Mouse (Mus musculus) cortical plate, adult 2 months (tissue): Measurements from ENCODE around the gene Sgsm1. TPM values are rescaled to one million over a fixed set of nuclear protein-coding genes. Genes with fewer than 3 reads are reported as not detected.
A peak's percentile ranks its signal among the peaks of the same experiment; 100 is the strongest.

Source experiments
- H3K27ac ChIP-seq: fragments of 200-500 bp; 2 replicates; pipeline ENCODE4 v1.5.1; 2012; ENCODE audit warnings: low read length, control low read depth, inconsistent platforms; ENCODE audit not compliant: insufficient read depth
- H3K4me1 ChIP-seq: fragments of 200-500 bp; 2 replicates; pipeline ENCODE4 v1.6.1; 2011; ENCODE audit warnings: low read length; ENCODE audit not compliant: control insufficient read depth, insufficient read depth
- H3K4me3 ChIP-seq: fragments of 200-500 bp; 2 replicates; pipeline ENCODE4 v1.5.1; 2011; ENCODE audit warnings: mild to moderate bottlenecking, low read length, control low read depth; ENCODE audit not compliant: insufficient read depth
- CTCF ChIP-seq: fragments of 200-500 bp; IDR thresholded peaks from 2 replicates; pipeline ENCODE4 v1.5.1; 2011; ENCODE audit warnings: mild to moderate bottlenecking, control low read depth, low read length; ENCODE audit not compliant: insufficient read depth; ENCODE audit errors: extremely low read depth
- POLR2A ChIP-seq: fragments of 200-500 bp; IDR thresholded peaks from 2 replicates; pipeline ENCODE4 v1.6.1; 2011; ENCODE audit warnings: mild to moderate bottlenecking, low read length, control low read depth; ENCODE audit not compliant: insufficient read depth; ENCODE audit errors: extremely low read depth
- polyA plus RNA-seq: library from polyadenylated mRNA; depleted of rRNA; stranded (reverse); fragments of >200 nt; gene quantifications from 2 replicates; pipeline ENCODE4 v1.2.3, GENCODE M21; 2012

Gene Sgsm1
- polyA plus RNA-seq, 1 experiment, result 58.1 TPM

DNA sequence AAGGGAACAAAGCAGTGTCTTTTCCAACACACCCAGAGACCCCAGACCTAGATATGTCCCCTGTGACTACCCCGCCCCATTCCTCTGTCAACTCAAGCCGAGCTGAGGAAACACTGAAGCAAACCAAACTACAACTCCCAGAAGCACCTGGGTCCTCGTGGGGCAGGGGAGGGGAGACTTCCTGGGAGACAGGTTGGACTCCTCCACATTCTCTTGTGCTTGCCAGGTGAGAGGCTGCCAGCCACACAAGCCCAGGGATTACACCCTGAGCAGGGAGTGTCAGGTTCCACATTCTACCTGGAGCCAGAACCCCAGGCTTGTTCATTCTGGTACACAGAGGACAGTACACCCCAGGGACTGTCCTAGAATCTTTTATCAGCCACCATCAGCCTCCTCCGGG lies 86.7 kb downstream of the Sgsm1 start:
- Histone ChIP-seq H3K4me1 (no peaks in the 10 kb centered on the region), H3K4me3 (no peak overlapping the region), H3K27ac (no peak overlapping the region)
- TF ChIP-seq POLR2A (peak; percentile 23; the same call in 1 of the 2 replicates), CTCF (no peak)

DNA sequence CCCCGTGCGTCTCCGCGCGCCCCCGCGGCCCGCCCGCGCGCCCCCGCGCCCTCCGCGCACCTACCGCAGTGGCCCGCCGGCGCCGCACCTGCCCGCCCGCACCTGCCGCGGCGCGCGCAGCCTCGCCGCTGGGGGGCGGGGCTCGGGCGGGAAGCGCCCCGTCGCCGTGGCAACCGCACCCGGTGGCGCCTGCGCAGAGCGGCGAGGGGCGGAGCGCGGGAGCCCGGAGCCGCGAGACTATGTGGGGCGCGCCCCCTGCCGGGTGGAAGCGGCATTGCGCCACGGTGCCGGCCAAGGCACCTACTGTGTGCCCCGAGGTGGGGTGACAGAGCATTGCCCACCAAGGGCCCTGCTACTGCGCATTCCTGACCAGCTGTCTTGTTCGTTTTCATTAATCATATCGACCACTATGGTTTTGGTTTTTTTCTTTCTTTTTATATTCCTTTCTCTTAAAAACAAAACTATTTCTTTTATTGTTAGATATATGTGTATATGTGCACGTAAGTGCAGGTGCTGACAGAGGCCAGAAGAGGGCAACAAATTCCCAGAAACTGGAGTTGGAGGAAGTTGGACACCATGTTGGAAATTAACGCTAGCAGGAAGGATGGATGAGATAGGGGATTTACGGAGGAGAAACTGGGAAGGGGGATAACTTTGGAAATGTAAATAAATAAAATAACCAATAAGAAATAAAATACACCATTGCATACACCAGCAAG lies 89.3 kb downstream of the Sgsm1 start, which contains the start of gene 2900026A02Rik:
TSS of gene 2900026A02Rik (minus strand) at position 90 of the 719 bp plus-strand sequence.
- no peaks in the 10 kb centered on the region for H3K4me1 ChIP-seq
- TF ChIP-seq POLR2A, result no peak
- TF ChIP-seq CTCF, result peak; percentile 60
- peak within 1 kb of the TSS; percentile 43 for H3K4me3 ChIP-seq

DNA sequence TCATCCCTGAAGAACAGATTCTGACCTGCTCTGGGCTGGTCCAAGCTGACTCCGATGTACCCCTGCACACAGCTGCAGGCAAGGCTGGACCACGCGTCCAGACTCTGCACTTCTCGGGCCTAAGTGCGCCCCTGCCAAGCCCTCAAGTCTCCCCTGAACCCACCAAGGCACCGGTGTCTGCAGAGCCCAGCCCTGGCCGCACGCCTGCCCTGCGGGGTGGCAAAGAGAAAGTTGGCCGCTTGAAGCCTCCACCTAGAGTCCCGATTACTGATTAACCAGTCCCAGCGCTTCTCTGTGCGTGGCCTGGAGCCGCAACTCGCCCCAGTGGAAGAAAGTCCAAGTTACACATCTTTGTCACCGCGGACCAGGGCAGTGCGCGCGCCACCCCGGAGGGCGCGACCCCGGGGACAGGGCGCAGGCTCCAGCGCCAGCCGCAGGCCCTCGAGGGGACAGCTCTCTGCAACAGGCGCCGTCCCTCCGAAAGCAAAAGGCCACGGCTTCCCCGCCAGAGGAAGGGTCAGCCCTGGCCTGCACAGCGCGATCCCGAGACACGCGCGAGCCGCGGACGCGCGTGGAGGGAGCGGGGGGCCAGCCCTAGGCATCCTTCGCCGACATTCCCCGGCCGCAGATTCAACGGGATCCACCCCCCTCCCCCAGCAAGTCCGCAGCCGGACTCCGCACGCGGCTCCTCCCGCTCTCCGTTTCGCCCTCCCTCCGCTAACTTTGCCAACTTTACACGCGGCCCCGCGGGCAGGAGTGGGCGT lies 90.0 kb downstream of the Sgsm1 start:
- peak overlapping the region; percentile 43 for H3K4me3 ChIP-seq
- no peak overlapping the region for H3K27ac ChIP-seq
- H3K4me1 ChIP-seq, result 0 out of 2 replicates have a peak, but pooled peaks cover 1% of the 10 kb centered on the region
- TF ChIP-seq POLR2A (no peak), CTCF (no peak)

More for the DNA sequence above, 89.3 kb downstream of the Sgsm1 start, which contains the start of gene 2900026A02Rik:
- no peak within 1 kb of the TSS for H3K27ac ChIP-seq

DNA sequence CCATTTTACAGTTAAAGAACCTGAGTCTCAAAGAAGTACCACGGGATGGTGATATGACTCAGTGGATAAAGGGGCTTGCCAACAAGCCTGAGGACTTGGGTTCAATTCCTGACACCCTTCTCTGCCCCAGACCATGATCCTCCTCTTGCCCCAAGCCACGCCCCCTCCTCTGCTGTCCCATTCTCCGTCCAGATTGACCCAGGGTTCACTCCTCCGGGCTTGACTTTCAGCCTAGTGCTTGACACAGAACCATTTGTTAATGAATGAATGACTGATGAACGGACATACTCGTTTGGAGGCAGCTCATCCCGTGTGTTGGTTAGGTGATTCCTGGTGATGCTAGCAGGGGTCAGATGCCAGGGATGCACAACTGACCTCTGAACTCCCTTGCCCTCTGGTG lies 90.7 kb downstream of the Sgsm1 start:
- Histone ChIP-seq H3K4me1 (0 out of 2 replicates have a peak, but pooled peaks cover 1% of the 10 kb centered on the region), H3K27ac (no peak overlapping the region), H3K4me3 (peak overlapping the region; percentile 43; the same call in 1 of the 2 replicates)
- no peak for TF ChIP-seq CTCF
- TF ChIP-seq POLR2A, result no peak

DNA sequence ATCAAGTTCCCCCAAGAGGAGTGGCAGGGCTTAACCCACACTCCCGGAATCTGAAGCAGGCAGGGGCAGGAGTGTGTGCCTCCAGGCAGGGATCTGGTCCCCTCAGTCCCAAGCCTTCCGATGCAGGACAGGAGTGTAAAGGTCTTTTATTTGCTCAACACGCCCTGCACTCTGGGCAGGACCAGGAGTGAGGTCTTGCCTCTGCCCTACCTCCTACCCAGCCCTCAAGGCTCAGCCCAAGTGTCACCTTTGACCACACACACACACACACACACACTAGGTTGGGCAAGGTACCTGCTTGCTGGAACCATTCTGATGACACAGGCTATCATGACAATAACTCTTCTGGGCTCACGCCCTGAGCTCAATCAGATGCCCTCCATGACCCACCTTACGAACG lies 91.1 kb downstream of the Sgsm1 start:
- no peak overlapping the region for H3K4me3 ChIP-seq
- H3K27ac ChIP-seq, result no peak overlapping the region
- 0 out of 2 replicates have a peak, but pooled peaks cover 1% of the 10 kb centered on the region for H3K4me1 ChIP-seq
- no peak for TF ChIP-seq CTCF
- TF ChIP-seq POLR2A, result no peak

DNA sequence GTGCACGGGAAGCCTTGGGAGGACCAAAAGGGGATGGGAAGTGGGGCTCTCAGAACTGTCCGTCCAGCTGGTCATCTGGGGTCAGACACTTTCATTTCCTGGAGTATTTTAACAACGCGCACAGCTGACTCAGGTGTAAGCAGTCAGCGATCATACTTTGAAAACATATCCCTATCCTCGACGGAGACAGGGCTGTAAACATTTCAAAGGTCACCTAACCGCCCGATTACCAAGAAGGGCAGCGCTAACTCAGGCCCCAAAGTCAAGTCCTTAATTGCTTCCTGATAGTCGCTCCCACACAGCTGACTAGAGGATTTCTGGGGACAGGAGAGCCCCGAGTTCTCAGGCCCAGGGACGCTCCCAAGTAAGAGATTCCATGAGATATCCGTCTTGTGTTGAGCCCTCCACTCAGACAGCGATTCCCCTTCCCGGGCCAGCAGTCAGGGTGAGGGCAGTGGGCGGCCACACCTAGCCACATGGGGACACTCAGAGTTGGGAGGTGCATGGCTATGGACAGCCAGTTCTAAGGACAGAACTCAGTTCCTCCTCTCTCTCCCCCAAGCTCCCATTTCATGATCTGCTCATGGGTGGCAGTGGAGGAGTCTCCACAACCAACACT lies 91.9 kb downstream of the Sgsm1 start:
- no peak overlapping the region for H3K4me3 ChIP-seq
- TF ChIP-seq POLR2A (no peak), CTCF (no peak)

DNA sequence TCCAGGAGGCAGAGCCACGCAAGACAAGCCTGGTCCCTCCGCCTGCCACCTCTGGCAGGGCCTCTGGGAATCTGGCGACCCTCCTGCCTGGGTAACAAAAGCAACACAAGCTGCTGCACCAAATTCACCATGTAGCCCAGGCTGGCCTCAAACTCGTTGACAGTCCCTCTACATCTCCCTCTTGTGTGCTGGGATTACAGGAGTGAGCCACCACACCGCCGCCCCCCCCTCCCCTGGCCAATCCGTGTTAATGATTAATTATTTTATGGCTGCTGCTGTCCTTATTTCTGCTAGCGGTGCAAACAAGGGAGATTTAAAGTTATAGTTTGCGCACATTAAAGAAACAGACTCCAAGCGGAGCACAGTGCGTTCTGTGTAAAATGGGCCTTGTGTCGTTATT lies 93.5 kb downstream of the Sgsm1 start:
- no peak for TF ChIP-seq CTCF
- no peak for TF ChIP-seq POLR2A

More for the DNA sequence above, 91.9 kb downstream of the Sgsm1 start:
- no peak overlapping the region for H3K27ac ChIP-seq
- H3K4me1 ChIP-seq, result 0 out of 2 replicates have a peak, but pooled peaks cover 1% of the 10 kb centered on the region

DNA sequence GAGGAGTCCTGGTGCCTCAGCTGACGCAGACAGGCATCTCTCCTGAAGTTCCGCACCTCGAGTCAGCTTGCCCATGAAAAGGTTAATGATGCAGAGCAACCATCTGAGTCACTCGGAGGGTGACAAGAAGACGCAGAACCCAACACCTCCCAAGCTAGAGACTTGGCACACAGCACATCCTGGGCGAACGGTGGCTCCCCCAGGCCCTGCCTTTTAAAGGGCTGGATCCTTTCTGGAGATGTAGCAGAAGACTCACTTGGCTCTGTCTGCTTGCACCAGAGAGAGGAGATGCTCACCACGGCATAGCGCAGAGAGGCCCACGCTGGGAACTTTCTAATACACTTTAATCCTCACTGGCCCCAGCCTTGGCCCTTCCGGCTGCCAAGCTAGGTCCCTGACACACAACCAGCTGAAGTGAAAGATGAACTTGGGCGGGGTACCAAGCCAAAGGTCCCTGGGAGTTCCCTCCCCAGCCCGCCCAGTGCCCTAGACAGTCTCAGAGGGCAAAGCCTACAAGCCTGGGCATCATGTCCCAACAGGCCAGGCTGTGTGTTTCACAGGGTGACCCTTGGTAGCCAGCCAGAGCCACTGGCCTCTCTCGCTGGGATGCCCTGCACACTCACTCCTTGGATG lies 94.1 kb downstream of the Sgsm1 start:
- Histone ChIP-seq H3K4me3 (no peak overlapping the region), H3K27ac (no peak overlapping the region), H3K4me1 (0 out of 2 replicates have a peak, but pooled peaks cover 1% of the 10 kb centered on the region)
- TF ChIP-seq CTCF (no peak), POLR2A (no peak)

More for the DNA sequence above, 93.5 kb downstream of the Sgsm1 start:
- no peak overlapping the region for H3K27ac ChIP-seq
- no peak overlapping the region for H3K4me3 ChIP-seq
- 0 out of 2 replicates have a peak, but pooled peaks cover 1% of the 10 kb centered on the region for H3K4me1 ChIP-seq

DNA sequence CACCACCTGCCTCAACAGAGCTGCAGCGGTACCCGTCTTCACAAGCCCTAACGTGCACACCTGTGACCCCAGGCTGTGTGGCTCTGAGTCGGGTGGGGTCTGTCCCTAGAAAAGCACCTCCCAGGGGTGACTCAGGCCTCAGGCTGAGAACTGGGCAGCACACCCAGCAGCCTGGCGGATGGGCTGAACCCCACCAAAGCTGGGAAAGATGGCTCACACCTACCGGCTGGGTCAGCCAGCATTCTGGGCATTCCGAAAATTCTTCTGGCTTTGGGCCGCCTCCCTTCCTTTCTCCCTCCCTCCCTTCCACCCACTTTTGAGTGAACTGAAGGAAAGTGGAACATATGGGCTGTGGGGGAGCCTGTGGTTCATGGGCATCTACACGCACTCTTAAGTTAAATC lies 95.0 kb downstream of the Sgsm1 start:
- H3K4me1 ChIP-seq, result 0 out of 2 replicates have a peak, but pooled peaks cover 1% of the 10 kb centered on the region
- no peak for TF ChIP-seq POLR2A
- no peak for TF ChIP-seq CTCF
- H3K27ac ChIP-seq, result no peak overlapping the region
- no peak overlapping the region for H3K4me3 ChIP-seq
